Mouse (Mus musculus) brown adipose tissue, adult 24 weeks (tissue): ENCODE measurements around the gene Ociad1. TPM values are rescaled to one million over a fixed set of nuclear protein-coding genes. Genes with fewer than 3 reads are reported as not detected.

Experiments used
- polyA plus RNA-seq: library from polyadenylated mRNA; stranded (reverse); fragments of >200 nt; gene quantifications from 2 replicates; pipeline ENCODE4 v1.2.4, GENCODE M21; 2012; ENCODE audit not compliant: missing spikeins, insufficient read depth, insufficient read length

The Ociad1 gene
- polyA plus RNA-seq, 1 experiment = 384 TPM

Other genes with a start within 250 kb of the Ociad1 start
- gene Fryl, start 36.2 kb upstream of the Ociad1 start, polyA plus RNA-seq = 9.4 and 25.3 TPM in 2 replicates
- gene Ociad2, start 48.2 kb downstream of the Ociad1 start, polyA plus RNA-seq = 11.5 and 14.2 TPM in 2 replicates
- gene Cwh43, start 113.3 kb downstream of the Ociad1 start, polyA plus RNA-seq = not detected in 2 replicates
- 14.7 and 19.3 TPM in 2 replicates for gene Dcun1d4, start 188.2 kb downstream of the Ociad1 start, polyA plus RNA-seq